In genomic region chr14:78329765-78330451, GRCm38 (mm10) we compare ENCODE assay signal across 16 mouse cellular contexts. TPM values are rescaled to one million over a fixed set of nuclear protein-coding genes. Genes with fewer than 3 reads are reported as not detected.
DNase-seq lines count a peak whose midpoint lies in the region; ATAC-seq and TF ChIP-seq lines count a peak whose summit lies in the region.
"Had no signal": no experiment of that assay in that cellular context is flagged by ENCODE, and none has a peak within 500 bp of the region (broad histone marks: within the 10 kb centered on the region; RNA-seq: fewer than 3 reads in every experiment).

No protein-coding gene starts in this region.

- peak overlapping the region; percentile 73; the same call in 1 of the 2 replicates for H3K27ac ChIP-seq in heart, embryonic 11.5 days (ENCODE audit: low read depth, low read length)
- H3K27ac ChIP-seq in lung, embryonic 15.5 days, result peak overlapping the region; percentile 48; the same call in 1 of the 2 replicates
- H3K27ac ChIP-seq in heart, embryonic 16.5 days (ENCODE audit: low read length), result peak overlapping the region; percentile 72
- H3K27ac ChIP-seq: forebrain, embryonic 10.5 days; hindbrain, embryonic 14.5 days; liver, embryonic 14.5 days; midbrain, embryonic 10.5 days had no signal

- H3K9me3 ChIP-seq in heart, embryonic 11.5 days (replicated peaks; ENCODE audit: control insufficient read depth, low read length), result no peaks in the 10 kb centered on the region
- H3K9me3 ChIP-seq in lung, embryonic 15.5 days, result no peaks in the 10 kb centered on the region
- no peaks in the 10 kb centered on the region for H3K9me3 ChIP-seq in heart, embryonic 16.5 days (replicated peaks; ENCODE audit: control insufficient read depth, low read length)
- H3K9me3 ChIP-seq: forebrain, embryonic 10.5 days; midbrain, embryonic 10.5 days had no signal

- no peak overlapping the region for H3K4me2 ChIP-seq in heart, embryonic 11.5 days
- peak overlapping the region; percentile 31; the same call in 1 of the 2 replicates for H3K4me2 ChIP-seq in lung, embryonic 15.5 days
- H3K4me2 ChIP-seq in heart, embryonic 16.5 days (ENCODE audit: low read depth, low read length), result peak overlapping the region; percentile 42
- H3K4me2 ChIP-seq in myocyte (ENCODE audit: low read depth), result peak overlapping the region; percentile 94
- H3K4me2 ChIP-seq: hindbrain, embryonic 14.5 days had no signal

- 51% methylated on average over 8 of the region's 8 CpGs for WGBS in heart, embryonic 11.5 days (ENCODE audit: insufficient replicate concordance)
- 50% methylated on average over 8 of the region's 8 CpGs for WGBS in lung, embryonic 15.5 days
- WGBS in heart, embryonic 16.5 days, result 54% methylated on average over 8 of the region's 8 CpGs

- DNase-seq in heart, postnatal 36 days, result no peak
- DNase-seq in lung, postnatal 25 days (ENCODE audit: low spot score), result no peak
- DNase-seq in spleen, postnatal 10 days (ENCODE audit: low spot score in 2 of 2), result no peak
- no peak for DNase-seq in thymus, postnatal 14 days
- DNase-seq: adrenal gland, postnatal 10 days; right cerebral cortex, adult 18-20 months; thymus, adult 2 months had no signal

- no peaks in the 10 kb centered on the region for H3K36me3 ChIP-seq in heart, embryonic 11.5 days (ENCODE audit: control insufficient read depth, insufficient read depth, low read length)
- no peaks in the 10 kb centered on the region for H3K36me3 ChIP-seq in lung, embryonic 15.5 days
- no peaks in the 10 kb centered on the region for H3K36me3 ChIP-seq in heart, embryonic 16.5 days (ENCODE audit: control insufficient read depth, insufficient read depth)
- H3K36me3 ChIP-seq in myocyte (ENCODE audit: control insufficient read depth, insufficient read depth), result no peaks in the 10 kb centered on the region
- H3K36me3 ChIP-seq: forebrain, embryonic 10.5 days; midbrain, embryonic 10.5 days had no signal

- TF ChIP-seq POLR2A in myocyte (IDR thresholded peaks at IDR 0.05; ENCODE audit: insufficient read length, low read depth), result no peak

- H3ac ChIP-seq in myocyte (ENCODE audit: control insufficient read depth, insufficient read length), result no peak overlapping the region

- no peak; the same call in 1 of the 2 replicates for ATAC-seq in heart, embryonic 11.5 days (replicated peaks; ENCODE audit: insufficient number of reproducible peaks, low FRiP score, low TSS enrichment)
- ATAC-seq in lung, embryonic 15.5 days (ENCODE audit: borderline replicate concordance, extremely low read depth, low FRiP score, low TSS enrichment), result peak; percentile 64; the same call in 1 of the 2 replicates
- ATAC-seq in heart, embryonic 16.5 days (replicated peaks; ENCODE audit: extremely low read depth, insufficient read depth, low FRiP score), result peak; percentile 70; the same call in 1 of the 2 replicates

- peaks cover 11% of the 10 kb centered on the region for H3K4me1 ChIP-seq in heart, embryonic 11.5 days (ENCODE audit: control insufficient read depth, insufficient read depth, low read length)
- peaks cover 21% of the 10 kb centered on the region for H3K4me1 ChIP-seq in lung, embryonic 15.5 days
- peaks cover 17% of the 10 kb centered on the region for H3K4me1 ChIP-seq in heart, embryonic 16.5 days (ENCODE audit: control insufficient read depth, insufficient read depth, low read length)
- H3K4me1 ChIP-seq: forebrain, embryonic 10.5 days; midbrain, embryonic 10.5 days had no signal

- H3K79me2 ChIP-seq in myocyte (ENCODE audit: control insufficient read depth, insufficient read depth), result no peaks in the 10 kb centered on the region

- H3K27me3 ChIP-seq in heart, embryonic 11.5 days (ENCODE audit: control insufficient read depth, insufficient read depth, low read length), result no peaks in the 10 kb centered on the region
- H3K27me3 ChIP-seq in lung, embryonic 15.5 days, result no peaks in the 10 kb centered on the region
- H3K27me3 ChIP-seq in heart, embryonic 16.5 days (ENCODE audit: control insufficient read depth, insufficient read depth, low read length), result no peaks in the 10 kb centered on the region
- no peaks in the 10 kb centered on the region for H3K27me3 ChIP-seq in myocyte (ENCODE audit: control insufficient read depth, insufficient read depth, insufficient read length)
- H3K27me3 ChIP-seq: Patski had no signal

- intact Hi-C loops in heart, postnatal 36 days (cut with DNase I), result no loop called here

- no peak overlapping the region for H3K9ac ChIP-seq in heart, embryonic 11.5 days (ENCODE audit: low read depth, low read length)
- no peak overlapping the region for H3K9ac ChIP-seq in lung, embryonic 15.5 days
- no peak overlapping the region for H3K9ac ChIP-seq in heart, embryonic 16.5 days (ENCODE audit: low read length)
- H3K9ac ChIP-seq: hindbrain, embryonic 14.5 days; liver, embryonic 14.5 days had no signal

- no peak overlapping the region for H3K4me3 ChIP-seq in heart, embryonic 11.5 days (ENCODE audit: low read depth, low read length)
- no peak overlapping the region for H3K4me3 ChIP-seq in lung, embryonic 15.5 days
- no peak overlapping the region for H3K4me3 ChIP-seq in heart, embryonic 16.5 days (ENCODE audit: low read length)
- H3K4me3 ChIP-seq in myocyte, result peak overlapping the region; percentile 5
- H3K4me3 ChIP-seq: forebrain, embryonic 10.5 days; midbrain, embryonic 10.5 days had no signal

TF ChIP-seq in myocyte, 11 proteins besides CTCF, POLR2A, EP300 and RAD21:
- TF ChIP-seq MYOD1 (IDR thresholded peaks at IDR 0.05; ENCODE audit: control insufficient read depth in 1 of 3, insufficient read length in 2 of 3, low read depth in 2 of 3) (peak in 1 of 3 experiments; percentile 65), TCF3 (IDR thresholded peaks at IDR 0.05; ENCODE audit: insufficient read length, low read depth) (no peak), MYOG (IDR thresholded peaks at IDR 0.05; ENCODE audit: control insufficient read depth in 1 of 3, insufficient read depth in 1 of 3, insufficient read length in 2 of 3, low read depth in 2 of 3) (peak in 1 of 3 experiments; percentile 17), TCF12 (IDR thresholded peaks at IDR 0.05; ENCODE audit: insufficient read depth, poor library complexity, severe bottlenecking) (no peak), POLR2AphosphoS2 (IDR thresholded peaks at IDR 0.05; ENCODE audit: insufficient read length, low read depth) (no peak), USF1 (IDR thresholded peaks at IDR 0.05; ENCODE audit: low read depth) (no peak)
TF ChIP-seq in myocyte: peak in this region for 2.

RNA-seq across cellular contexts. Expression of gene Tnfsf11, which starts 22.1 kb away (rescaled TPM):
- 0.31 TPM in 1 of 2 replicates, not detected in the other for polyA plus RNA-seq in heart, embryonic 11.5 days (2014; fragmentation: Nextera tagmentation; extraction: Ambion mirVana)
- total RNA-seq in heart, postnatal 36 days (2021), result not detected
- polyA plus RNA-seq in lung, embryonic 15.5 days (2015; fragmentation: Nextera tagmentation; extraction: Ambion mirVana), result 0.14 and 0.31 TPM in 2 replicates
- polyA plus RNA-seq in heart, embryonic 16.5 days (2015; fragmentation: Nextera tagmentation; extraction: Ambion mirVana), result 0.36 and 0.97 TPM in 2 replicates
- polyA plus RNA-seq in myocyte (2012; fragmentation: generic; extraction: Trizol), result 0.18 TPM
- polyA plus RNA-seq: midbrain, embryonic 10.5 days; Patski had no signal
